Mouse (Mus musculus) thymus, postnatal 14 days (tissue): ENCODE data around the gene Iqschfp.
A peak's percentile ranks its signal among the peaks of the same experiment; 100 is the strongest.

Experiments used
- DNase-seq: peaks from one replicate; pipeline ENCODE4 v3.0.0; 2021

The Iqschfp gene

DNA sequence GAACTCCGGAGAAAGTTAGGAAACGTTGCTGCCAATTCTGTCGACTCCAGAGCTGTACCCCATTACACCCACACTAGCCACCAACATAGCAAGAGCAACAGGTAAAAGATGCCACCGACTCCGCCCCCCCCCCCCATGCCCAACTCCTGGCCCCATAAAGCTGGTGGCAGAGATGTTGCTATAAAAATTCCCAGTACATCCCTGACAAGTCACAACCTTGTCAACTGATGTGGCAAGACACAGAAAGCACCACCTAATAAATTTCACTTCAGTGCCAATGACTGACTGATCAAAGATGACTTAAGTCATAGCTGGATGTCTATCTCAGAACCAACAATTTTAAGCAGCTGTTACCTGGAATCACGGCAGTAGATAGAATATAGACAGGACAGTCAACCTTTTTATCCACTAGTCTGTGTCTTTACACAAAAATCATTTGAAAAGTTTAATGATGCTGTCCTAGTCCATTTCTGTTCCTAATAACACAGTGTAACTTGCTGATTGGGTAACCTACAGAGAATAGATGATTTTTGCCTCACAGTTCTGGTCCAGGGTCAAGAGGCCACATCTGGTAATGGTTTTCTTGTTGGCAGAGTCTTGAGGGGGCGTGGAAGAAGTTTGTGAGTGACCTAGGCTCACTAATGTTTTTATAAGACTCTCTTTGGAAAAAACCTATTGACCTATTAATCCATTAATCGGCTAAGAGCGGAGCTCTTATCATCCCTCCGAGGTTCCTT is 561.9 kb downstream of the Iqschfp start:
- no peak for DNase-seq

DNA sequence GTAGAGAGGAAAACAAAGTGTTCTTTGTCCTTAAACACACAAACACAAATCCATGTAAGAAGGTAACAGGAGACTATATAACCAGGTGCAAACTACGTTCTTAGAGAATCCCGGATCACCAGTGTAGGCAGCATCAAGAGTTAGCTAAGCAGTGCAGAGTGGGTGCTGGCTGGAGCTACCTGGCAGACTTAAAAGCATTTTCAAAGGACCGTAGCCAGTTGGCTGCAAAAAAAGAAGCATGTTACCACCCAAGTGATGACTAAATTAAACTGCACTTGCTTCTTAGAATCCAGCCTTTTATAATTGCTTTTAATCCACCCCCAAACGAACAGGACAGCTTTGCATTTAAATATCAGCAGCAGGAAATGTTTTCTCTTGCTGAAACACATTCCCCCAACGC is 574.6 kb downstream of the Iqschfp start:
- DNase-seq, result no peak

DNA sequence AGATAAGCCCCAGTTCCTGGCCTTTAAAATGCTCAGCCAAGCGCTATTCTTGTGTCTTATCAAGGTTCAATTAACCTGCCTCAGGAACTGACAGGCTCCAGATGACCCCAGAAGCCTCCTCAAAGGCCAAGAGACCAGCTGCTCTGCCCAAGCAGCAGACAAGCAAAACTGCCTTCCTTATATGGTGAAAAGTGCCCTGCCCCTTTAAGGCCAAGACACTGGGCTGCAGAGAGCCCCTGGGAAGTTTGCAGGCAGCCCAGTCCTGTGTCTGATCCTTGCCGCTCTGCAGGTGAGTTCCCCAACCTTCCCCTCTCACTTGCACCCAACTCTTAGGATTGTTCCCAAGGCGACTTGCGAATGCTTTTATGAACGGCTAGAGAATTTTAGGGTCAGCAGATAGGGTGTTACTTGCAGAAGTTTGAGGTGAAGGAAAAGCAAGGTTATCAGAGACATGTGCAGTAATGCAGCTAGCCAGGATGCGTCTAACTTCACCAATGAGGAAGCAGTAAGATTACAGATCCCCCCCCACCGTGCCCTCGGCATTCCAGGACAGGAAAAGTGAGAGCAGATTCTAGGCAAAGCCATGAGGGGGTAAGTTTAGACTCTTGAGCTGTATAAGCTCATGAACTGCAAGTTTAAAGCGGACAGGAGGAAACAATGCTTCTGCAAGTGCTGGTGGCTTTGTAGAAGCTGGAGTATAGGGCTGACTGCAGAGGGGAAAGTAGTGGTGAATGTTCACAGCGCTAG is 576.1 kb downstream of the Iqschfp start:
- no peak for DNase-seq

DNA sequence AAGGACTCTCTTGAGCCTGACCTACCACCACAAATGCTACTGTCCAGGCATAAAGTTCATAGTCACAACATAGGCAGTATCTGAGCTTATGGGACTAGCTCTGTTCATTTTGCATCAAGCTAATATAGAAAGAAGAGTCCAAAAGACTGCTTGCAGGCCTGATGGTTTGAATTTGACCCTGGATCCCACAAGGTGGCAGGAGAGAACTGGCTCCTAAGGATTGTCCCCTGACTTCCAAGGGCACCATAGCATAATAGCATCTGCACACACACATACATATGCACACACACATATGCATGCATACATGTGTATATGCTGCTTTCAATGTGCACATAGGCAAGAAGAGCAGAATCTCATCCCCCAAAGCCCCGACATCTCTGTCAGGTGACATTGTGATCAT is 577.6 kb downstream of the Iqschfp start:
- no peak for DNase-seq

DNA sequence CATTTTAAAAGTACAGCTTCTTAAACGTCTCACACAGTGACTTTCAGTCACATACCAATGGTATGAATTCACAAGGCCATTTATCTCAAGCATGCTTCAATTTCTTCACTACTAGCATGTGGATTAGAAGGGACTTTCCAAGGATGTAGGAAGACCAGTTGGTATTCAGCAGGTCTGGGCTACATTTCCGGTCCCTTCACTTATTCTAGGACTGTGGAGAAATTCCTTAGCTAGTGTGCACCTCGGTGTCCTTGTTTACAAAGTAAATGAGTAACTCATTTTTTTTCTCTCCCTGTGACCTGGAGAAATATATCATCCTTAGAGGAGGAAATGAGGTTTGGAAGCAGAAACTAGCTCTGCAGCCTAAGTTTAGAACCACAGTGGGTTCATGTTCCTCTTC is 578.0 kb downstream of the Iqschfp start:
- no peak for DNase-seq

DNA sequence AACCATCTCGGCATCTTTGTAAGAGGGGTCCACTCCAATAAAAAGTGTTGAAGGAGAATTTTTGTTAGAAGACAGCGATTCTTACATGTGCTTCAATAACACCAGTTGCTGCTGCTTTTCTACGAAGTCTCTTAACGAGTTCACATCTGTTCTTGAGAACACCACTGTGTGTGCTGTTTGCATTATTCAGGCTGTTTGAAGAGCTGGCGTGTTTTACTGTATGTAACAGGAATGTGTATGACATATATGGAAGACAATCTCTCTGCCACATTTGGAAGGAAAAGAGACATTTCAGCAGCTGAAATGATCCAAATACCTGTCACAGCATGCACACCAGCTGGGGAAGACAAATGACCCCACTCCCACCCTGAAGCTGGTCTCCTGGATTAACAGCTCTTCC is 578.6 kb downstream of the Iqschfp start:
- DNase-seq, result no peak

DNA sequence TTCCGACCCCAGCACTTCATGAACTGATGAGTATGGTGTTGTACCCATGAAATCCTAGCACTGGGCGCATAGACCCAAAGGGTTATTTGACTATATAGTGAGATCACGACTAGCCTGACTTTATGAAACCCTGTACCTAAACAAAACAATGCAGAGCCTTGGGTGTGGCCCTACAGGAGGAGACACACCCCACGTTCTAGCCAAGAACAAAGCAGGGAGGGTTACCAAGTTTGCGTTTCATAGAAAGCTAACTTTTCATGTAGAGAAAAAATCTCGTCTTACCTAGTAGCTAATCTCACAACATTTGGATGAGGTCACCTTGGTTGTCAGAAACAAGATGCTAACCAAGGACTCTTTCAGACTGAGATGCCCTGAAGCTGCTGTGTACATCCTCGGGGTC is 584.3 kb downstream of the Iqschfp start:
- DNase-seq, result no peak

DNA sequence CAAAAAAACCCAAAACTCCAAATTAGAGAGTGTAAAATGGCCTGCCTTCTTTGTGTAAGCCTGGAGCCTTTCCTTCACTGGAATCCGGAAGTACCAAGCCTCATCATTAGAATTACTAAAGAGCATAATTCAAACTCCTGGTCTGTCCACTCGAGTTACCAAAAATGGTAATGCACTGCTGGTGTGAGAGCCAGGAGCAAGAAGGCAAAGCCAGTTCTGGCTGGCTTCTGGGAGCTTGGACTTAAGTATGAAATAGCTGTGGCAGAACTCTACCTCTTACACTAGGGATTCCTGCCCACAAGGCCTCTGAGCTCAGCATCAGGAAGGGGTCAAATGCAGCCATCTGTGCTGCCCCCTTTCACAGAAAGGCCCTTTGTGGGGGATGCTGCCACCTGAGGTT is 585.4 kb downstream of the Iqschfp start:
- DNase-seq, result no peak

DNA sequence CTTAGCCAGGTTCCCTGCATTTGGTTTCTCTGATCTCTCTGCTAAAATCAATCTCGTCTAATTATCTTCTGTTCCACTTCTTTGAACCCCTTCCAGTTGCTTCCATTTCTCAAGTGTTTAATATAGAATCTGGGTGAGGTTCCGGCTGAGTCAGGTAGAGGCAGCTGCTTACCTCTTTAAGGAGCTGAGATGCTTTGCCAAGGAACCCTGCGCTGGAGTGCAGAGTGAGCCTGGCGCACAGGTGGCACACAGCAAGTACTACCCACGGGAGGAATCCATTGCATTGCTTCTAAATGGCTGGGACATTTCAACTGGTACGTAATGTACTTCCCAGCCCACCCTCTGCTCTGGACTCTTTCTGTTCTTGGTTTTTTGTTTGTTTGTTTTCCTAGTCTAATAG is 587.2 kb downstream of the Iqschfp start:
- DNase-seq, result no peak

DNA sequence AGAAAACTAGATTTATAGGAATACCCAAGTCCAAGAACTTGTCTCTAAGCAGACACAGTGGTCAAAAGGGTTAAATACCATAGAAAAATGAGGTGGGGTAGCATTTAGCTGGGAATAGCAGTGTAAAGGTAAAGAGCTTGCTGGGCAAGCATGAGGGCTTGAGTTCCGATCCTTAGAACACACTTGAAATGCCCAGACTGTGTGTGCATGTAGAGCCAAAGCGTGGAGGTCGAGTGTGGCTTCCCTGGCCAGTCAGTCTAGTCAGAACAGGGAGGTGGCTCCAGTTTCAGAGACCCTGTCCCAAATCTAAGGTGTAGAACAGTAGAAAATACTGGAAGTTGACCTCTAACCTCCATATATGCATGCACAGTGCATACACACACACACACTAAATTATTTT is 591.5 kb downstream of the Iqschfp start:
- DNase-seq, result no peak

DNA sequence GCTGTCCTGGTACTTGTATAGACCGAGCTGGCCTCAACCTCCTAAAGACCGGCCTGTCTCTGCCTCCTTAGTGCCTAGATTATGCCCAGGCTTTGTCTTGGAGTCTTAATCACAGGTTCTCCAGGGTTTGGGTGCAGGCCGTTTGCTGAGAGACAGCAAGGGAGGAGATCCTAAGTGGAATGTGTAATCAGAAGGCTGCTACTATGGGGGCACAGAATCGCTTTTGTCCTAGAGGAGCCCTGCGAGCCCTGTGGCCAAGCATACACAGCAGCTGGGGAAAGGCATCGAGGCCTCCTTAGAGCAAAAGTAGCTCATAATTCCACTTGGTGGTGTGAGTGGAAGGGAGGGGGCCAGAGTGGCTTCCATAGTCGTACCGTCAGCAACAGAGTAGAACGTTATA is 592.0 kb downstream of the Iqschfp start:
- no peak for DNase-seq

DNA sequence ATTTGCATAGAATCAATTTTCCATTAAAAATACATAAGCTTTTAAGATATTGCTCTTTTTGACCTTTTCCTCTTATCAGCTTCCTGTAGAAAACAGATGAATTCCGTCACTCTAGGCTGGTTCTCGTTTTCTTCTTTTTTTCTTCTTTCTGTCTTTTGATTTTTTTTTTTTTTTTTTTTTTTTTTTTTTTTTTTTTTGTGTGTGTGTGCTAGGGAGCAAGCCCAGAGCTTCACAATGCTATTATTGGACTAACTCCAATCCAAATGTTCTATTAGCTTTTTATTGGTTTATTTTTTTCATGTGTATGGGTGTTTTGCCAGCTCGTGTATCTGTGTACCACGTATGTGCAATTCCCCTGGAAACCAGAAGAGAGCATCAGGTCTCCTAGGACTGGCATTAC is 592.5 kb downstream of the Iqschfp start:
- no peak for DNase-seq

DNA sequence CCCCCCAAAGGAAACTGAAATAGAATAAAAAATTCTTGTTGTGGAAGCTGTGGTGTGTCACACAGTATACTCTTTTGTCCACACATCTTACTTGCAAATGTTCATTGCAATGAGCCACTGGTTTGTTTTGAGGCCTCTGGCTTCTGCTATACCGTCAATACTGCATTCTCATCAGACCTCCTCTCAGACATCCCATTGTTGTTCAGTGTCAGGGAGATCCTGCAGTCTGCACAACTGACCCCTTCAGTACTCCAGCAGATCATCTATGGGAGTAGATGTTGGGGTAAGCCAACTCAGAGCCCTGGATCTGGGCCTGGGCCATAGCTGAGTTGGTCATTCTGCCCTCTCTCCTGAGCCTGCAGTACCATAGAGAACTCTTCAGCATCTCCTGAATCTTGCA is 595.6 kb downstream of the Iqschfp start:
- no peak for DNase-seq

DNA sequence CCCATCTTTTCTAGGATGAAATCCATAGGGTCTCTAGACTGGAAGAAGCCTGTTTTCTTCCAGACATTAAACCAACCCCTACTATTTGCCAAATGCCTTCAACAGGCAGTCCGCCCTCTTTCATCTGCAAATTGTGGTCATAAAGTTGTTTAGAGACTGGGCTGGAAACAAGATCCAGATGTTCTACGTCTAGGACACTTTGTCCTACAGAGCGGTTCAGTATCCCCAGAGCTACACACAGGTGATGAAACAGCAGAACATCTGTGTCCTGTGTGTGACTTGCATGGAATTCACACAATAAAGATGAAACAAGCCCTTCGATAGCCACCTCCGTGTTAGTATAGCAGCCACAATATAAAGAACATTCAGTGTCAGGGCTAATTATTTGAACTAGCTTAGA is 596.3 kb downstream of the Iqschfp start:
- DNase-seq, result no peak

DNA sequence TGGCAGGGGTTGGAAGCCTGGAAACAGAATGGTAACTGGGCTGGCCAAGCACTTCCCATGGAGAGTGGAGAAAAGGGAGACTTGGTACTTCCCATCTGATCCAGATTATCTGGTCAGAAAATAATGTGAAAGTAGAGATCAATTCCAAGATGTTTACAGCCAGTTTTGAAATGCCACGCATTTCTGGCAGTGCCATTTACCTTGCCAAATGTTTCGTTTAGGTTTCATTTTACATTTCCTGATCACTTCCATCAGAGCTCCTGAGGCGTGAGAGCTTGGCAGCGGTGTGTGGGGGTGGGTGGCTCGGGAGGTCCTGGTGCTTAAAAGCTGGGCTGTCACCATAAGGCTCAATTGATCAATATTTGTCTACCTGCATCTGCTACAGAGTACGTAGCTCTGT is 599.5 kb downstream of the Iqschfp start:
- DNase-seq, result no peak

DNA sequence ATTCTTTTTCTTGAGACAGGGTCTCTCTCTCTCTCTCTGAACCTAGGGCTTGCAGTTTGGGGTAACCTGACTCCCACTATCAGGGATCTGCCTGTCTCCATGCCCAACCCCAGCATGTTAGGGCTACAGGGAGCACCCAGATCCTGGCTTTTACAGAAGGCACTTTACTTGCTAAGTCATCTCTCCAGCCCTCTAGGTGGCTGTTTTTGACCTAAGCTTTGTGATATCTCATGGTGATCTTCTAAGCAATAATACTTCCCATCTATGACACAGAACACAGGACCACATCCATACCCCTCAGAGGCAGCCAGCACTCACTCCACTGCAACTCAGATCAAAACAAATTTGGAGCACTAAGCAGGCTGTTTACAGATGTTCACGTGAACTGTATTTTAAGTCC is 600.0 kb downstream of the Iqschfp start:
- DNase-seq, result no peak

DNA sequence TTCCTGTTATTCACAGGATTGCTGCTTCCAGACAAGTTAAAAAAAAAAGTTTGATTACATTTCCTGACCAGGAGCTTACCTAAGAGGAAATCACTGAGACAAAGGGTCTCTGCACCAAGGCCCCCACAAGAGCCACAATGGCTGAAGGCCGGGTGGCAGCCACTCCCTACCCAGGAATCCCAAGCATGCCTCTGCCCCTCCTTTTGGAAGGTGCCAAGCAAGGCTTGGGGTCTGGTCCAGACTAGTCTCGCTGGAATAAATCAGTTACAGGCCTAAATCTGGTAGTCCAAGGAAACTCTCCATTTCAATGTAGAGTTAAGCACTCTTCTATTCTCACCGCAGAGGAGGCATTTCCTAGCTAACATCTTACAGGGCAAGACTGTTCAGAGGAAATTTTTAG is 600.5 kb downstream of the Iqschfp start:
- no peak for DNase-seq

DNA sequence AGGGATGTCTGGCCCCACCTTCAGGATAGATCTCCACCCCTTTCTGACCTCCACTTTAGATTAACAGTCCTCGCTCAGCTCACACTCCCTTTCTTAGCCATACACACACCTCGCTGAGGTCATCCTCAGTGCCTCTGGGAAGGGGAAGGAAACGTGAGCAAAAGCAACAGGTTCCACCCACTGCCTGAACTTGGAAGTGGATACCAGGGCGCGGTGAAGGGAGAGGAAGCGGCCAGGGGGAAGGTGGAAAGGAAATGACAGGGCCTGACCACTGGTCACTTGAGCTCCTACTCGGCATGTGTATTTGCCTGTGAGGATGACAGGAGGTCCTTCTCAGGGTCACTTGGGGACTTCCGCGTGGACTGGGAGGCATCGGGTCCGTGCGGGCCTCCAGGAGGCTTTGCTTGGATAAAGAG is 601.1 kb downstream of the Iqschfp start:
- DNase-seq, result no peak

DNA sequence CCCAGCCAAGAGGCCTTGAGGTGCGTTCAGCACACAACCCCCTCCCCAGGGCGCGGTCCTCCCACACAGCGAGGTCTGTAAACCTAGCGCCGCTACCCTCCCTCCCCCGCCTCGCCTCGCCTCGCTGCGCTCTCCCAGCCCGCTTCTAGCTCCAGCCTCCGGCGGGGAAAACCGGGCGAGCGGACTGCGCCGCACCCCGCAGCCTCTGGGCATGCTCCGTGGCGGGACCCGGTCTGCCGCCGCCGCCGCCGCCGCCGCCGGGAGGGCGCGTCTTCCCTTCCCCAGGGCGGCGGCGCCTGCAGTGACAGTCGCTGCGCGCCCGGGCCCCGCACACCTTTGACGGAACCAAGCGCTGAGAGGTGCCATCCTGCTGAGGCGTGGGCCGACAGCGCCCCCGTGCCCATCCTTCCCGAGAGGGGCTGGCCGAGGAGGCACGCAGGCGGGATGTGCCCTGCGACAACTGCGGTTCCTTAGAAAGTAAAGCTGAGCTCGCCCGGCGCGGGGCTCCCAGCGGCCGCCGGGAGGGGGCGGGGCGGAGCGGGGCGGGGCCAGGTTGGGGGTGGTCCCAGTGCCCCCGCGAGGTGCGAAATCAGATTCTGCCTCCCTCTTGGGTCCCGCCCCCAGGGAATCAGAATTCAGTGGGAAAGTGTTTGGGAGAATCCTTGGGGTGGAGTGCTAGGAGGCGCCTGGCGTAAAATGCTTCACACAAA is 601.7 kb downstream of the Iqschfp start:
- peak; percentile 43 for DNase-seq

DNA sequence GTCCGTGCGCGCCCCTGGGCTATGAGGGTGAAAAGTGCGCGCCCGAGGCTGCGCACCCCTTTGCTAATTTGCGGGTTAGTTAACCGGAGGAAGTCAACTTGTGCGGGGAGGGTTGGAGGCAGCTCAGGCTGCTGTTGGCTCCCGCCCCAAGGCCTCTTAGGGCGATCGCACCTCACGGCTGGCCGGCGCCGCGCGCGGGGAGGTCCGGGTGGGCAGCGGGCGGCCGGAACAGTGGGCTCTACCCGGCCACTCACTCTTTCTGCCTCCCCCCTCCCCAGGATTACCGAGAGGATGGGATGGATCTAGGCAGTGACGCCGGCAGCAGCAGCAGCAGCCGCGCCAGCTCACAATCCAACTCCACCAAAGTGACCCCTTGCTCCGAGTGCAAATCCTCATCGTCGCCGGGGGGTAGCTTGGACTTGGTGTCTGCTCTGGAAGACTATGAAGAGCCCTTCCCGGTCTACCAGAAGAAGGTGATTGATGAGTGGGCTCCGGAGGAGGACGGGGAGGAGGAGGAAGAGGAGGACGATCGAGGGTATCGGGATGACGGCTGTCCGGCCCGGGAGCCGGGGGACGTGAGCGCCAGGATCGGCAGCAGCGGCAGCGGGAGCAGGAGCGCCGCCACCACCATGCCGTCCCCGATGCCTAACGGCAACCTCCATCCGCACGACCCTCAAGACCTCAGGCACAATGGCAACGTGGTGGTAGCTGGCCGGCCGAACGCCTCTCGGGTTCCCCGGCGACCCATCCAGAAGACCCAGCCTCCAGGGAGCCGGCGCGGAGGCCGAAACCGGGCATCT is 602.5 kb downstream of the Iqschfp start:
- no peak for DNase-seq

DNA sequence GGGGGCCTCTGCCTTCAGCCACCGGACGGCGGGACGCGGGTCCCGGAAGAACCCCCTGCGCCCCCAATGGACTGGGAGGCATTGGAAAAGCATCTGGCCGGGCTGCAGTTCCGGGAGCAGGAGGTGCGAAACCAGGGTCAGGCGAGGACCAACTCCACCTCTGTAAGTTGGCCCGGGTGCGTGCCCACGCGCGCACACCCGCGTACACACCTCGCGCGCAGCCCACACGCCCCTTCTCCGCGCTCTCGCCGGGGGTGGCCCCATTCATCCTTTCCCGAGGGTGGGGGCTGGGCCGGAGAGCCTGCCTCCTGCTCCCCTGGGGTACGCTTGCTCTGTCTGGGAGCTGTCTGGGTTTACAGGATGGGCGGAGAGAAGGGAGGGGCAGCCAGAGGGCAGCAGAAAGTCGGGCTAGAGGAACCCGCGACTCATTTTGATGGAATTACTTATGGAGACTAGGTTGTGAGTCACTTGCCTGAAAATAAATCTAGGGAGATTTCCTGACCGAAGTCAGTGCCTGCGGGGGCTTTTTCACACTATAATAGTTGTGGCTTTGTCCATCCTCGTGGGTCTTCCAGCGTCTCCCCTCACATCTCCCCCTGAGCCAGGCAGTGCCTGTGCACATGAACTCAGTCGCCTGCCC is 603.2 kb downstream of the Iqschfp start:
- peak; percentile 4 for DNase-seq

DNA sequence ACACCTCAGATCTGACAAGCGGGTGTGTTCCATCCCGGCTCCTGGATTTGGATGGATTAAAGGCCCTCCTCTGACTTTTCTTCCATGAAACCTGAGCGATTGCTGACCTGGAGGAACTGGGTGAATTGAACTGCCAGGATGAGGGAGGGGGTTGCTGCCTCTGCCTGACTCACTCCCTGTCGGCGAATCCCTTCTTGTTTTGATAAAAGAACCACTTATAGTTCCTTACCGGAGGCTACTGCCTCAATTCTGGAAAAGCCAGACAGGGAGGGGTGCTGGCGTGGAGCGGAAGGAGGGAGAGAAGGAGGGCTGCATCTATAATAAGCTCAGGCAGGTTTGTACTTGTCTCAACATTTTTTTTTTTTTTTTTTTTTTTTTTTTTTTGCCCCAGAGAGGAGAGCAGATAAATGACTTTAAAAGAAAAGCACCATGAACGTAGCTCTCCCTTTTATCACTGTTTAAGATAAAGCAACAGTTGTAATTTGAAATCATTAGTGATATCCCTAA is 603.8 kb downstream of the Iqschfp start:
- no peak for DNase-seq

DNA sequence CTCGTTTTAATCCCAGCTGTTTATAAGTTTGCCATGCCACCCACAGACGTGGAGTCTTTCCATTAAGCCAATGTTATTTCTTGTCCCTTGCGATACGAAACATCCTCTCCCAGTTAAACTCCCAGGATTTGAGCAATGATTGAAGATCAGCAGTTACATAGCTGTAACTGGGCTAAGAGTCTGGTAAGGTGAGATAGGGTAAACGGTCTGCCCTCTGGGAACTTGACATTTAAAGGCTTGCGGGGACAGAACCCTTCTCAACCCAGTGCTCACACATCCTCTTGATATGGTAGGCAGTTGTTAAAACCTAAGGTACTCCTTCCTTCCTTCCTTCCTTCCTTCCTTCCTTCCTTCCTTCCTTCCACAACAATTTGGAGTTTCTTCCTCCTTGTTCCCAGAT is 604.5 kb downstream of the Iqschfp start:
- DNase-seq, result no peak
